Mouse (Mus musculus): Measurements from ENCODE around the gene Mmp20. TPM values are rescaled to one million over a fixed set of nuclear protein-coding genes. Genes with fewer than 3 reads are reported as not detected.

The Mmp20 gene
- total and polyA plus RNA-seq, 3 experiments = not detected

- H3K4me1 ChIP-seq (ENCODE audit: control insufficient read depth, insufficient read depth, low read length) = no peaks in the 10 kb centered on the region
- intact Hi-C loops (cut with DNase I) = no loop called here
- H3K4me3 ChIP-seq = no peak overlapping the region
- no peak overlapping the region for H3K9ac ChIP-seq (ENCODE audit: low read depth, low read length)
- no peaks in the 10 kb centered on the region for H3K36me3 ChIP-seq (ENCODE audit: control insufficient read depth, insufficient read depth, low read length)
- DNase-seq = no peak
- no peaks in the 10 kb centered on the region for H3K79me2 ChIP-seq (replicated peaks; ENCODE audit: control insufficient read depth, insufficient read depth, low read length)
- H3K27ac ChIP-seq = no peak overlapping the region
- no peak for TF ChIP-seq CTCF (IDR thresholded peaks at IDR 0.05)
- TF ChIP-seq POLR2A (IDR thresholded peaks at IDR 0.05; ENCODE audit: insufficient read depth, low read depth, low read length) = no peak
- no peak for TF ChIP-seq EP300 (IDR thresholded peaks at IDR 0.05; ENCODE audit: insufficient read depth, low read depth, low read length)
- WGBS = 51% methylated on average over 5 of the region's 5 CpGs
- no peaks in the 10 kb centered on the region for H3K27me3 ChIP-seq (ENCODE audit: control insufficient read depth, insufficient read depth, low read length)
These were observed 24.5 kb downstream of the Mmp20 start for GRCm38 (mm10) chr9:7652351-7653085.

GRCm38 (mm10) chr9:7657946-7658345 is 29.9 kb downstream of the Mmp20 start:
- Histone ChIP-seq H3K4me3 (no peak overlapping the region), H3K9ac (ENCODE audit: low read depth, low read length) (no peak overlapping the region), H3K27ac (no peak overlapping the region), H3K79me2 (replicated peaks; ENCODE audit: control insufficient read depth, insufficient read depth, low read length) (no peaks in the 10 kb centered on the region), H3K27me3 (ENCODE audit: control insufficient read depth, insufficient read depth, low read length) (no peaks in the 10 kb centered on the region), H3K4me1 (ENCODE audit: control insufficient read depth, insufficient read depth, low read length) (no peaks in the 10 kb centered on the region), H3K36me3 (ENCODE audit: control insufficient read depth, insufficient read depth, low read length) (no peaks in the 10 kb centered on the region)
- 66% methylated on average over 4 of the region's 4 CpGs for WGBS
- TF ChIP-seq CTCF (IDR thresholded peaks at IDR 0.05) = no peak
- no peak for TF ChIP-seq POLR2A (IDR thresholded peaks at IDR 0.05; ENCODE audit: insufficient read depth, low read depth, low read length)
- TF ChIP-seq EP300 (IDR thresholded peaks at IDR 0.05; ENCODE audit: insufficient read depth, low read depth, low read length) = no peak
- intact Hi-C loops (cut with DNase I) = no loop called here
- no peak for DNase-seq

- WGBS = 85% methylated on average over 6 of the region's 6 CpGs
- intact Hi-C loops (cut with DNase I) = no loop called here
- TF ChIP-seq POLR2A (IDR thresholded peaks at IDR 0.05; ENCODE audit: insufficient read depth, low read depth, low read length) = no peak
- no peak for TF ChIP-seq CTCF (IDR thresholded peaks at IDR 0.05)
- TF ChIP-seq EP300 (IDR thresholded peaks at IDR 0.05; ENCODE audit: insufficient read depth, low read depth, low read length) = no peak
These were observed 31.5 kb downstream of the Mmp20 start for GRCm38 (mm10) chr9:7659469-7660020.

GRCm38 (mm10) chr9:7661371-7661770 is 33.3 kb downstream of the Mmp20 start:
- TF ChIP-seq CTCF (IDR thresholded peaks at IDR 0.05) (no peak), POLR2A (IDR thresholded peaks at IDR 0.05; ENCODE audit: insufficient read depth, low read depth, low read length) (no peak), EP300 (IDR thresholded peaks at IDR 0.05; ENCODE audit: insufficient read depth, low read depth, low read length) (no peak)
- Histone ChIP-seq H3K36me3 (ENCODE audit: control insufficient read depth, insufficient read depth, low read length) (no peaks in the 10 kb centered on the region), H3K4me3 (no peak overlapping the region), H3K27ac (no peak overlapping the region), H3K79me2 (replicated peaks; ENCODE audit: control insufficient read depth, insufficient read depth, low read length) (no peaks in the 10 kb centered on the region), H3K27me3 (ENCODE audit: control insufficient read depth, insufficient read depth, low read length) (no peaks in the 10 kb centered on the region), H3K9ac (ENCODE audit: low read depth, low read length) (no peak overlapping the region), H3K4me1 (ENCODE audit: control insufficient read depth, insufficient read depth, low read length) (no peaks in the 10 kb centered on the region)
- 96% methylated on average over 1 of the region's 1 CpGs for WGBS
- intact Hi-C loops (cut with DNase I) = no loop called here
- no peak for DNase-seq

More at GRCm38 (mm10) chr9:7659469-7660020, 31.5 kb downstream of the Mmp20 start:
- no peaks in the 10 kb centered on the region for H3K27me3 ChIP-seq (ENCODE audit: control insufficient read depth, insufficient read depth, low read length)
- no peak overlapping the region for H3K9ac ChIP-seq (ENCODE audit: low read depth, low read length)
- H3K4me1 ChIP-seq (ENCODE audit: control insufficient read depth, insufficient read depth, low read length) = no peaks in the 10 kb centered on the region
- no peaks in the 10 kb centered on the region for H3K79me2 ChIP-seq (replicated peaks; ENCODE audit: control insufficient read depth, insufficient read depth, low read length)
- H3K27ac ChIP-seq = no peak overlapping the region
- H3K4me3 ChIP-seq = no peak overlapping the region
- no peak for DNase-seq
- no peaks in the 10 kb centered on the region for H3K36me3 ChIP-seq (ENCODE audit: control insufficient read depth, insufficient read depth, low read length)

- no peaks in the 10 kb centered on the region for H3K4me1 ChIP-seq (ENCODE audit: control insufficient read depth, insufficient read depth, low read length)
- H3K36me3 ChIP-seq (ENCODE audit: control insufficient read depth, insufficient read depth, low read length) = no peaks in the 10 kb centered on the region
- intact Hi-C loops (cut with DNase I) = no loop called here
- H3K9ac ChIP-seq (ENCODE audit: low read depth, low read length) = no peak overlapping the region
- TF ChIP-seq EP300 (IDR thresholded peaks at IDR 0.05; ENCODE audit: insufficient read depth, low read depth, low read length) (no peak), CTCF (IDR thresholded peaks at IDR 0.05) (no peak), POLR2A (IDR thresholded peaks at IDR 0.05; ENCODE audit: insufficient read depth, low read depth, low read length) (no peak)
- no peaks in the 10 kb centered on the region for H3K79me2 ChIP-seq (replicated peaks; ENCODE audit: control insufficient read depth, insufficient read depth, low read length)
- no peak overlapping the region for H3K27ac ChIP-seq
- no peak overlapping the region for H3K4me3 ChIP-seq
- no peaks in the 10 kb centered on the region for H3K27me3 ChIP-seq (ENCODE audit: control insufficient read depth, insufficient read depth, low read length)
- DNase-seq = no peak
- WGBS = 73% methylated on average over 1 of the region's 1 CpGs
These were observed 41.6 kb downstream of the Mmp20 start for GRCm38 (mm10) chr9:7669674-7670073.

GRCm38 (mm10) chr9:7672985-7673384 is 45.0 kb downstream of the Mmp20 start:
- Histone ChIP-seq H3K27ac (no peak overlapping the region), H3K27me3 (ENCODE audit: control insufficient read depth, insufficient read depth, low read length) (no peaks in the 10 kb centered on the region), H3K9ac (ENCODE audit: low read depth, low read length) (no peak overlapping the region), H3K4me1 (ENCODE audit: control insufficient read depth, insufficient read depth, low read length) (no peaks in the 10 kb centered on the region), H3K79me2 (replicated peaks; ENCODE audit: control insufficient read depth, insufficient read depth, low read length) (no peaks in the 10 kb centered on the region), H3K36me3 (ENCODE audit: control insufficient read depth, insufficient read depth, low read length) (no peaks in the 10 kb centered on the region), H3K4me3 (no peak overlapping the region)
- no peak for DNase-seq
- TF ChIP-seq CTCF (IDR thresholded peaks at IDR 0.05) (no peak), EP300 (IDR thresholded peaks at IDR 0.05; ENCODE audit: insufficient read depth, low read depth, low read length) (no peak), POLR2A (IDR thresholded peaks at IDR 0.05; ENCODE audit: insufficient read depth, low read depth, low read length) (no peak)
- intact Hi-C loops (cut with DNase I) = no loop called here
- WGBS = 69% methylated on average over 9 of the region's 9 CpGs

Data from heart, adult 2 months (tissue).